Mouse (Mus musculus) limb, embryonic 14.5 days (tissue): Measurements from ENCODE around the gene Ate1. TPM values are rescaled to one million over a fixed set of nuclear protein-coding genes. Genes with fewer than 3 reads are reported as not detected.

Source experiments
- ATAC-seq: fragments of 200-750 bp; cut with Nextera tagmentation; 2 replicates; pipeline ENCODE4 v1.8.0; 2017; ENCODE audit warnings: low read depth, moderate number of reproducible peaks, moderate TSS enrichment; ENCODE audit not compliant: low FRiP score
- DNase-seq: peaks from one replicate; pipeline ENCODE4 v3.0.0-alpha.2; 2015; ENCODE audit warnings: low spot score
- H3K27ac ChIP-seq: fragments of 300-500 bp; sonication (generic); replicated peaks from 2 replicates; pipeline ENCODE4 v1.5.1; 2014; ENCODE audit warnings: low read depth, mild to moderate bottlenecking, low read length, moderate library complexity, mixed read lengths
- H3K27me3 ChIP-seq: fragments of 300-500 bp; sonication (generic); 2 replicates; pipeline ENCODE4 v1.6.1; 2014; ENCODE audit warnings: low read length, mixed read lengths; ENCODE audit not compliant: control insufficient read depth, insufficient read depth
- H3K36me3 ChIP-seq: fragments of 300-500 bp; sonication (generic); 2 replicates; pipeline ENCODE4 v1.6.1; 2014; ENCODE audit warnings: mild to moderate bottlenecking, low read length, moderate library complexity, mixed read lengths; ENCODE audit not compliant: control insufficient read depth, insufficient read depth
- H3K4me1 ChIP-seq: fragments of 300-500 bp; sonication (generic); 2 replicates; pipeline ENCODE4 v1.6.1; 2014; ENCODE audit warnings: antibody characterized with exemption, low read length, mixed read lengths; ENCODE audit not compliant: control insufficient read depth, insufficient read depth
- H3K4me2 ChIP-seq: fragments of 300-500 bp; sonication (generic); replicated peaks from 2 replicates; pipeline ENCODE4 v1.6.1; 2014; ENCODE audit warnings: low read depth, mild to moderate bottlenecking, low read length, moderate library complexity; ENCODE audit not compliant: severe bottlenecking
- H3K4me3 ChIP-seq: fragments of 300-500 bp; sonication (generic); replicated peaks from 2 replicates; pipeline ENCODE4 v1.5.1; 2014; ENCODE audit warnings: low read length
- H3K9ac ChIP-seq: fragments of 300-500 bp; sonication (generic); 2 replicates; pipeline ENCODE4 v1.6.1; 2014; ENCODE audit warnings: mild to moderate bottlenecking, low read depth, low read length, moderate library complexity; ENCODE audit not compliant: severe bottlenecking
- H3K9me3 ChIP-seq: fragments of 300-500 bp; sonication (generic); 2 replicates; pipeline ENCODE4 v1.6.1; 2016; ENCODE audit warnings: low read length; ENCODE audit not compliant: control insufficient read depth
- POLR2A ChIP-seq: fragments of 200-500 bp; IDR thresholded peaks from 2 replicates; pipeline ENCODE4 v1.8.0; 2012; ENCODE audit warnings: inconsistent platforms, mild to moderate bottlenecking, moderate library complexity, borderline replicate concordance; ENCODE audit not compliant: insufficient read depth, insufficient read length; ENCODE audit errors: extremely low read depth
- WGBS: fragments of 180-500 bp; shearing (Covaris S2); extraction: QIAGEN DNeasy Blood & Tissue Kit; methylation state at CpG from one replicate; pipeline ENCODE4 v1.1.7; 2014; 5-methylcytosine and 5-hydroxymethylcytosine counted together
- polyA plus RNA-seq, 2 experiments: library from polyadenylated mRNA; depleted of rRNA in 1 of 2; stranded (reverse) in 1 of 2; unstranded in 1 of 2; fragments of >200 nt; fragmentation: Nextera tagmentation in 1 of 2; extraction: Ambion mirVana in 1 of 2; gene quantifications; 2 replicates each; pipeline versions ENCODE4 v1.2.1 to v1.2.3; 2012 to 2014

The Ate1 gene
- polyA plus RNA-seq, 2 experiments: 12.9 to 47.8 TPM

GRCm38 (mm10) chr7:130386308-130386707 lies 133.9 kb downstream of the Ate1 start:
- no peak for TF ChIP-seq POLR2A
- H3K9me3 ChIP-seq: no peaks in the 10 kb centered on the region
- H3K4me1 ChIP-seq: no peaks in the 10 kb centered on the region
- H3K4me3 ChIP-seq: no peak overlapping the region
- ATAC-seq (no peak), DNase-seq (no peak)
- peaks cover 5% of the 10 kb centered on the region; the same call in 1 of the 2 replicates for H3K36me3 ChIP-seq
- H3K27ac ChIP-seq: no peak overlapping the region
- no peak overlapping the region for H3K9ac ChIP-seq
- no peaks in the 10 kb centered on the region for H3K27me3 ChIP-seq
- WGBS: 74% methylated on average over 3 of the region's 3 CpGs
- no peak overlapping the region for H3K4me2 ChIP-seq

GRCm38 (mm10) chr7:130385732-130386294 lies 134.4 kb downstream of the Ate1 start:
- Histone ChIP-seq H3K9ac (no peak overlapping the region), H3K4me3 (no peak overlapping the region), H3K9me3 (no peaks in the 10 kb centered on the region), H3K27me3 (no peaks in the 10 kb centered on the region), H3K36me3 (peaks cover 5% of the 10 kb centered on the region; the same call in 1 of the 2 replicates), H3K4me1 (no peaks in the 10 kb centered on the region), H3K27ac (no peak overlapping the region), H3K4me2 (no peak overlapping the region)
- ATAC-seq (no peak), DNase-seq (no peak)
- no peak for TF ChIP-seq POLR2A
- 92% methylated on average over 8 of the region's 8 CpGs for WGBS

GRCm38 (mm10) chr7:130382126-130382525 lies 138.0 kb downstream of the Ate1 start:
- Histone ChIP-seq H3K9me3 (no peaks in the 10 kb centered on the region), H3K27me3 (no peaks in the 10 kb centered on the region), H3K4me2 (no peak overlapping the region), H3K4me3 (no peak overlapping the region), H3K36me3 (peaks cover 2% of the 10 kb centered on the region; the same call in 1 of the 2 replicates), H3K9ac (no peak overlapping the region), H3K4me1 (no peaks in the 10 kb centered on the region), H3K27ac (no peak overlapping the region)
- ATAC-seq (no peak), DNase-seq (no peak)
- TF ChIP-seq POLR2A: no peak
- WGBS: 95% methylated on average over 13 of the region's 13 CpGs

- H3K9ac ChIP-seq: no peak overlapping the region
- no peak overlapping the region for H3K4me3 ChIP-seq
- no peak for TF ChIP-seq POLR2A
- DNase-seq (no peak), ATAC-seq (no peak)
- WGBS: 76% methylated on average over 8 of the region's 8 CpGs
- no peaks in the 10 kb centered on the region for H3K4me1 ChIP-seq
- no peak overlapping the region for H3K4me2 ChIP-seq
- H3K9me3 ChIP-seq: no peaks in the 10 kb centered on the region
- H3K27ac ChIP-seq: no peak overlapping the region
- no peaks in the 10 kb centered on the region for H3K36me3 ChIP-seq
- H3K27me3 ChIP-seq: no peaks in the 10 kb centered on the region
These were observed 138.7 kb downstream of the Ate1 start for GRCm38 (mm10) chr7:130381387-130381951.

GRCm38 (mm10) chr7:130380769-130381355 lies 139.3 kb downstream of the Ate1 start:
- Histone ChIP-seq H3K4me1 (no peaks in the 10 kb centered on the region), H3K9me3 (no peaks in the 10 kb centered on the region), H3K4me3 (no peak overlapping the region), H3K27ac (no peak overlapping the region), H3K36me3 (no peaks in the 10 kb centered on the region), H3K27me3 (no peaks in the 10 kb centered on the region), H3K4me2 (no peak overlapping the region), H3K9ac (no peak overlapping the region)
- WGBS: 85% methylated on average over 8 of the region's 8 CpGs
- no peak for TF ChIP-seq POLR2A
- DNase-seq: no peak
- ATAC-seq: no peak
